Mouse (Mus musculus) E14TG2a.4 (cell line): ENCODE results near the gene Map10.

Experiments
- CTCF ChIP-seq: conservative IDR thresholded peaks from 2 replicates; pipeline ENCODE4 v1.5.1; 2014; ENCODE audit warnings: low read length
- POU5F1 ChIP-seq: IDR thresholded peaks from 2 replicates; pipeline ENCODE4 v1.6.1; 2014; ENCODE audit warnings: low read length, borderline replicate concordance

DNA sequence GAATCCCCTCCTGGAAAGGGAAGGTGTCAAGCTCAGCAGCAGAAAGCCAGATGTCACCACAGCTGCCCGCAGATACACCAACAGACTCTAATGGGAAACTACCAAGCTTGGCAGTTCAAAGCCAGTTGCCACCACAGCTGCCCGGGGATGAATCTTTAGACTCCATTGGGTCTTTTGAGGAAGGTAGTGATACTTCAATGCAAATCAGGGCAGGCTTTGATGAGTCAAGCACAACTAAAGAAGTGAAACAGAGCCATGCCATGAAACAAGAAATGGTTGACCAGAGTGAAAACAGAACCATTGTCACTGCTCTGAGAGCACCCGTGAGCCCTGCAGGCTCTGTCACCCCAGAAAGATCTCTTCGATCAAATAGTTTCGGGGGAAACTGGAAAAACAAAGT lies 1.8 kb downstream of the Map10 start:
- no peak for TF ChIP-seq CTCF
- no peak for TF ChIP-seq POU5F1
